Mouse (Mus musculus) stomach, embryonic 16.5 days (tissue): ENCODE data around the gene Zfp800. TPM values are rescaled to one million over a fixed set of nuclear protein-coding genes. Genes with fewer than 3 reads are reported as not detected.

Experiments
- ATAC-seq: fragments of 200-750 bp; cut with Nextera tagmentation; 2 replicates; pipeline ENCODE4 v1.8.0; 2017; ENCODE audit warnings: moderate number of reproducible peaks, moderate TSS enrichment; ENCODE audit not compliant: insufficient read depth, low FRiP score
- H3K27ac ChIP-seq: fragments of 300-500 bp; sonication (generic); 2 replicates; pipeline ENCODE4 v1.5.1; 2014; ENCODE audit warnings: low read length
- H3K27me3 ChIP-seq: fragments of 300-500 bp; sonication (generic); 2 replicates; pipeline ENCODE4 v1.6.1; 2014; ENCODE audit warnings: low read length, control low read depth, mixed read lengths; ENCODE audit not compliant: control insufficient read depth, insufficient read depth
- H3K36me3 ChIP-seq: fragments of 300-500 bp; sonication (generic); 2 replicates; pipeline ENCODE4 v1.6.1; 2014; ENCODE audit warnings: low read length; ENCODE audit not compliant: control insufficient read depth, insufficient read depth
- H3K4me1 ChIP-seq: fragments of 300-500 bp; sonication (generic); 2 replicates; pipeline ENCODE4 v1.6.1; 2014; ENCODE audit warnings: low read length, control low read depth, mixed read lengths; ENCODE audit not compliant: control insufficient read depth, insufficient read depth
- H3K4me2 ChIP-seq: fragments of 300-500 bp; sonication (generic); 2 replicates; pipeline ENCODE4 v1.6.1; 2014; ENCODE audit warnings: low read depth, low read length, mixed read lengths
- H3K4me3 ChIP-seq: fragments of 300-500 bp; sonication (generic); replicated peaks from 2 replicates; pipeline ENCODE4 v1.5.1; 2014; ENCODE audit warnings: mild to moderate bottlenecking, low read length
- H3K9ac ChIP-seq: fragments of 300-500 bp; sonication (generic); 2 replicates; pipeline ENCODE4 v1.6.1; 2014; ENCODE audit warnings: low read length
- H3K9me3 ChIP-seq: fragments of 300-500 bp; sonication (generic); replicated peaks from 2 replicates; pipeline ENCODE4 v1.6.1; 2016; ENCODE audit warnings: low read length, control low read depth; ENCODE audit not compliant: control insufficient read depth
- WGBS: fragments of 180-500 bp; shearing (Covaris S2); extraction: QIAGEN DNeasy Blood & Tissue Kit; methylation state at CpG from one replicate; pipeline ENCODE4 v1.1.7; 2014; 5-methylcytosine and 5-hydroxymethylcytosine counted together
- polyA plus RNA-seq: library from polyadenylated mRNA; unstranded; fragments of >200 nt; fragmentation: Nextera tagmentation; extraction: Ambion mirVana; gene quantifications from 2 replicates; pipeline ENCODE4 v1.2.1, GENCODE M21; 2015

Zfp800 gene
- polyA plus RNA-seq: 15.2 and 17.6 TPM in 2 replicates

GRCm38 (mm10) chr6:28397681-28398203 is at the start of gene Zfp800:
Zfp800 (minus strand) TSS chr6:28398005.
- Histone ChIP-seq H3K27ac (no peak within 1 kb of the TSS), H3K9ac (peak within 1 kb of the TSS; percentile 40), H3K36me3 (no peaks in the 10 kb centered on the region), H3K9me3 (0 out of 2 replicates have a peak, but pooled peaks cover 3% of the 10 kb centered on the region), H3K4me3 (peak within 1 kb of the TSS; percentile 49), H3K27me3 (peaks cover 14% of the 10 kb centered on the region), H3K4me1 (no peaks in the 10 kb centered on the region), H3K4me2 (peak within 1 kb of the TSS; percentile 78)
- ATAC-seq: no peak
- under 1% methylated on average over 33 of the region's 33 CpGs for WGBS

- 0 out of 2 replicates have a peak, but pooled peaks cover 6% of the 10 kb centered on the region for H3K36me3 ChIP-seq
- no peak overlapping the region for H3K27ac ChIP-seq
- no peaks in the 10 kb centered on the region for H3K27me3 ChIP-seq
- no peaks in the 10 kb centered on the region for H3K9me3 ChIP-seq
- 54% methylated on average over 6 of the region's 6 CpGs for WGBS
- no peak overlapping the region for H3K4me3 ChIP-seq
- ATAC-seq: peak; percentile 25; the same call in 1 of the 2 replicates
- no peak overlapping the region for H3K9ac ChIP-seq
- no peaks in the 10 kb centered on the region for H3K4me1 ChIP-seq
- H3K4me2 ChIP-seq: no peak overlapping the region
These were observed 33.7 kb upstream of the Zfp800 start for GRCm38 (mm10) chr6:28431538-28431855.

- Histone ChIP-seq H3K27ac (no peak overlapping the region), H3K9me3 (no peaks in the 10 kb centered on the region), H3K27me3 (no peaks in the 10 kb centered on the region), H3K4me3 (no peak overlapping the region), H3K9ac (no peak overlapping the region), H3K36me3 (peaks cover 6% of the 10 kb centered on the region; the same call in 1 of the 2 replicates), H3K4me2 (no peak overlapping the region), H3K4me1 (no peaks in the 10 kb centered on the region)
- ATAC-seq: peak; percentile 37; the same call in 1 of the 2 replicates
- whole genome bisulfite sequencing: 68% methylated on average over 10 of the region's 10 CpGs
These were observed 33.2 kb upstream of the Zfp800 start for GRCm38 (mm10) chr6:28430795-28431537.

DNA sequence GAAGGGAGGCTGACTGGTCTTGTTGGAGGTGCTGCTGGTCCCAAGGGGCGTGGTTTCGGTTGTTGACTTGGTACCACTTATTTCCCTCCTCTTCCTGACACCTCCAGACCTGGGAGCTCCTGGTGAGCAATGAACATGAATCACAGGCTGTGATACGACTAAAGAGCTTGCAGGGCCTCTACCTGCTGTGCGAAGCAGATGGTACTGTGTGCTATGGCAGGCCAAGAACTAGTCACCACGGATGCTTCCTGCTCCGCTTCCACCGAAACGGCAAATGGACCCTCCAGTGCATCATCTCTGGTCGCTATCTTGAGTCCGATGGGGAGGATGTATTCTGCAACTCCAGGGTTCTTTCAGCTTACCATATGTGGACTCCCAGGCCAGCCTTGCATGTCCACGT is 32.1 kb upstream of the Zfp800 start:
- H3K4me1 ChIP-seq: peaks cover under 1% of the 10 kb centered on the region; the same call in 1 of the 2 replicates
- H3K36me3 ChIP-seq: peaks cover 6% of the 10 kb centered on the region; the same call in 1 of the 2 replicates
- H3K9me3 ChIP-seq: no peaks in the 10 kb centered on the region
- H3K4me2 ChIP-seq: no peak overlapping the region
- H3K9ac ChIP-seq: no peak overlapping the region
- H3K4me3 ChIP-seq: no peak overlapping the region
- H3K27me3 ChIP-seq: no peaks in the 10 kb centered on the region
- whole genome bisulfite sequencing: 86% methylated on average over 11 of the region's 11 CpGs
- ATAC-seq: no peak
- no peak overlapping the region for H3K27ac ChIP-seq

- H3K9me3 ChIP-seq: no peaks in the 10 kb centered on the region
- H3K36me3 ChIP-seq: peaks cover 6% of the 10 kb centered on the region; the same call in 1 of the 2 replicates
- no peak within 1 kb of the TSS for H3K9ac ChIP-seq
- peaks cover 7% of the 10 kb centered on the region; the same call in 1 of the 2 replicates for H3K4me1 ChIP-seq
- H3K4me3 ChIP-seq: no peak within 1 kb of the TSS
- H3K4me2 ChIP-seq: no peak within 1 kb of the TSS
- 90% methylated on average over 3 of the region's 3 CpGs for WGBS
- H3K27ac ChIP-seq: no peak within 1 kb of the TSS
- H3K27me3 ChIP-seq: no peaks in the 10 kb centered on the region
- ATAC-seq: no peak
These were observed 30.5 kb upstream of the Zfp800 start, which contains the start of gene Gcc1 for GRCm38 (mm10) chr6:28428290-28428689. Gcc1 (minus strand) TSS chr6:28428390.

DNA sequence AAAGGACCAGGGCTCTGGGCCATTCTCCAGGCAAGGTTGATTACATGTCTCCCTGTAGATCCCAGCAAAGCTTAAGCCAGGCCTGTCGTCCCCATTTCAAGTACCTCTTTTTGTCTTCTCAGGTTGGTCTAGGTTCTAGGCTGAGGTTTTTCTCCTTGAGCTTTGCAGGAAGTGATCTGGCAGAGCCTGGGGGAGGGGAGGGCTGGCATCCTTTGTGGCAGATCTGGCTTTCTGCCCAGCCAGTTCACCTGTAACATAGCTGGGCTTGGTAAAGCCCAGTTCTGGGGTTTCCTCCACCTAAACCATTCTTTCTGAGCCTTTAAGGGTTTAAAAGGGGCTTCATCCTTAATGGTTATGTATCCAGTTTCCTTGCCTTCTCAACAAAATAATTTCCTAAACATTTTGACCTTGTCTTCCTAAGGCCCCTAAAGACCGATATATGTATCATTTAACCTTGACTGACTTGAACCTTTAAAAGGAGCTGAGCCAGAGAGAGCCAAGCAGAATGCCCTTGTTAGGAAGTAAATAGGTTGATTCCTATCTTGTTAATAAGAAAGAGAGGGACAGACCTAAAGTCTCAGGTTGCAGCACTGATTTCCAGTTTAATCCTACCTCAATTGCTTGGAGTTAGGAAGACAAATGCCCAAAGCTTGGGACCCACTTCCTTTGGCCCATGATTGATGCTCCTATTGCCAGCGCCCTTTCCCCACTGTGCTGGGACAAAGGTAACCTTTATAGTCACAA is 29.5 kb upstream of the Zfp800 start, which contains the start of gene Fscn3:
Fscn3 (plus strand) TSS at position 694 of the 744 bp plus-strand sequence.
- H3K4me3 ChIP-seq: no peak within 1 kb of the TSS
- H3K27me3 ChIP-seq: no peaks in the 10 kb centered on the region
- 80% methylated on average over 3 of the region's 3 CpGs for WGBS
- H3K36me3 ChIP-seq: peaks cover 6% of the 10 kb centered on the region; the same call in 1 of the 2 replicates
- H3K4me2 ChIP-seq: no peak within 1 kb of the TSS
- H3K27ac ChIP-seq: no peak within 1 kb of the TSS
- H3K9ac ChIP-seq: no peak within 1 kb of the TSS
- H3K4me1 ChIP-seq: peaks cover 8% of the 10 kb centered on the region; the same call in 1 of the 2 replicates
- no peaks in the 10 kb centered on the region for H3K9me3 ChIP-seq
- no peak for ATAC-seq

GRCm38 (mm10) chr6:28425019-28425418 is 27.2 kb upstream of the Zfp800 start:
- no peak for ATAC-seq
- Histone ChIP-seq H3K4me2 (peak overlapping the region; percentile 70), H3K9me3 (no peaks in the 10 kb centered on the region), H3K27me3 (no peaks in the 10 kb centered on the region), H3K4me3 (peak overlapping the region; percentile 72; the same call in 1 of the 2 replicates), H3K27ac (no peak overlapping the region), H3K36me3 (peaks cover 6% of the 10 kb centered on the region; the same call in 1 of the 2 replicates), H3K9ac (peak overlapping the region; percentile 13; the same call in 1 of the 2 replicates), H3K4me1 (peaks cover 23% of the 10 kb centered on the region)
- WGBS: 81% methylated on average over 6 of the region's 6 CpGs

DNA sequence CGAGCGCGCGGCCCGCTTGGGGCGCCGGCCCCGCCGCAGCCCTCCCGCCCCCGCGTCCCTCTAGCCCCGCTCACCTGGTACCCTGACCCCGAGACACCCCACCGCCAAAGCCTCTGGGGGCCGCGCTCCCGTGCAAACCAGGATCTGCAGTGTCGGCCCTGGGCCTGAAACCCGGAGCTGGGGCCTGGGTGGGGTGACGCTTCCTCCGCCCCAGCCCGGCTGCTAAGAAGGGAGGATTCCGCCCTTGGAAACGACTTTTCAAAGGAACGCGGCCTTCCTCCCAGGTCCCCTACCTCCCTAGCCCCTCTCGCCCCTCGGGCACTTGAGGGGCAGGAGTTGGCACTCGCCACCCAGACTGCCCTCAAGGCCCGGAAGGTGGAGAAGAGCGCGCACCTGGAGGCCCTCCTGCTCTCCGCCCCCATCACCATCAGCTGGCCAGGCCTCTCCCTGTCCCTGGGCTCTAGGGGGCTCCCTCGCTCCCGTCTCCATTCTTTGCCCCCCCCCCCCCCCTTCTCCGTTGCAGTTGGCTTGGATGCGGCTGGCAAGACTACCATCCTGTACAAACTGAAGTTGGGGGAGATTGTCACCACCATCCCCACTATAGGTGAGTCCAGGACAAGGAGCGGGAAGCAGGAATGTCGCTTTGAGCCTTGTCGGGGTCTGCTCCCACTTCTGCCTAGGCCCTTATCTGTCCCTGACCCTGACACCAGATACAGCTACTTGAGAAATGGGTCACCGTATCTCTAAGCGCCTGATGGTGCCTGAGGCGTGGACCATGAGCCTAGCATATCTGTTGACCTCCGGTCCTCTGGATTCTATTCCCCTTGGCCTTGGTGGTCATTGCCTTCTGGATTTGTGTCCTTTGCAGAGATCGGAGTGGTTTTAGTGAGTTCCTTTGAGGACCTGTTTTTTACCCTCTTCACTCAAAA is 26.2 kb upstream of the Zfp800 start:
- 0 out of 2 replicates have a peak, but pooled peaks have one; percentile 18 for ATAC-seq
- Histone ChIP-seq H3K4me3 (peak overlapping the region; percentile 72), H3K9me3 (no peaks in the 10 kb centered on the region), H3K4me2 (peak overlapping the region; percentile 70), H3K27me3 (no peaks in the 10 kb centered on the region), H3K27ac (peak overlapping the region; percentile 77), H3K36me3 (peaks cover 7% of the 10 kb centered on the region), H3K9ac (peak overlapping the region; percentile 95), H3K4me1 (peaks cover 26% of the 10 kb centered on the region)
- WGBS: 8% methylated on average over 45 of the region's 46 CpGs
